Mouse (Mus musculus): ENCODE measurements at regions not wholly inside any gene's neighbourhood (a gene's known extent, or its start where the extent isn't known, plus 50 kb on each side); places are given as distances from the start of the nearest gene placed in this dataset.

GRCm38 (mm10) chr3:147098065-147098580, 246.0 kb downstream of the Ttll7 start:
- DNase-seq: no peak

DNA sequence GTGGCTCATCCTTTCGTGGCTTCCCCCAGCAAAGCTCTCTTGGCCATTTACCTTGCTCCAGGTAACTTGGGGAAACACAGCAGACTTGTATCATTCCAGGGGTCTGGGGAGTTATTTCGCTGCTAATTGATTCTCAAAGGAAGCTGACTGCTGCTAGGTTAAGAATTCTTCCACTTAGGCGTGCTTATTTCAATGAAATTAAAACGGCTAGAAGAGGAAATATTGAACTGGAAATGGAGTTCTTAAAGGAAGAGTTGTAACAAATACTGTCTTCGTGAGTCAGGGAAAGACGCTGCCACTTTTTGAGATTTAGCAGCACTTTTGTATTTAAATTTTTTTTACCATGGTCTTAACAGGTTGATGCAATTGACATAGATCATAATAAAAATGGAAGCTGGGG, 246.4 kb downstream of the Ttll7 start:
- DNase-seq: no peak

GRCm38 (mm10) chr3:147099143-147099713, 247.1 kb downstream of the Ttll7 start:
- DNase-seq: no peak

GRCm38 (mm10) chr3:147101053-147101764, 249.0 kb downstream of the Ttll7 start:
- no peak for DNase-seq

DNA sequence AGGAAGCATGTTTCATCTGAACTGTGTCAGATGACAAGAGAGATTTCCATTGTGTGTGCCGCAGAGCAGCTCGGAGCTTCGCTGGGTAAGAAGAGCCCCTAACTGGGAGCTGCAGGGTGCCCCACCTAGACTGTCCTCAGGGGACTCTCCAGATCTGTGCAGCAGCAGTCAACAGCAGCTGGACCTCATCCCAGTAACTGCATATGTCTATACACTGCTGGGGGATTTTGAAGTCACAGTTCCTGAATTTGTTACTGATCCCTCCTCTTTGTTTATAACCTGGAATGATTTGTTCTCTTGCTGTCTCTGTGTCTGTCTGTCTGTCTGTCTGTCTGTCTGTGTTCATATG, 249.6 kb downstream of the Ttll7 start:
- no peak for DNase-seq

DNA sequence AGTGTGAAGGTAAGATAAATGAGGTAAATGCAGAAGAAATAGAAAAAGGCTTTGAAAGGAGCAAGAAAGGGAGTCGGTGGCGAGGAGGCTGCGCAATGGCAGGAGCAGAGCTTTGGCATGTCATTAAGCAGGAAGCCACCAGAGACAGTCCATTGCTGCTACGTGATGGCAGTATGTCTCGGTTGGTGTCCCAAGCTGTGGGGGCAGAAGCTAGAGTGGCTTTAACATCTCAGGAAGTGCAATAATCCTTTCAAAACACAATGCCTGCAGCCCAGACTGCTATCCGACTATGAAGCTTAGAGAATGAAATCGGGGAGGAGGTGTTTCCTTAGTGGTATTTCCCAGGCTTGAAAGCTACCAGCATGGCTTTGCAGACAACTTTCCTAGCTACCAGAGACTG, 251.3 kb downstream of the Ttll7 start:
- no peak for DNase-seq

DNA sequence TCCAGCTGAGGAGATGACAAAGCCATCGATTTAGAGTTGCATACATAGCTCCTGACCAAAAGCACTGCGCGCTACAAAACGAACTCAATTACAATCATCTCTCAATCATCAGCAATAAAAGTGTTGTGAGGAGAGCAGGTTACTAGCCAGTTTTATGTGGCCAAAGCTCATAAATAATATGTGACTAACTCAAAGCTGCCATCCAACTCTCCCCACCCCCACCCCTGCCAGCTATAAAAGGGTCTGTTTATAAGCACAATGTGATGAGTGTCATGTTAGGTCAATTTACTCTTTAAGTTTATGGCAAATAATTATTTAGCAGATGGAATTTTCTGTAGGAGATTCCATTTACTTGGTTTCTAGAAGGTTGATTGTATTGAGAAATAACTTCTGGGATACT, 265.4 kb downstream of the Ttll7 start:
- DNase-seq: no peak

DNA sequence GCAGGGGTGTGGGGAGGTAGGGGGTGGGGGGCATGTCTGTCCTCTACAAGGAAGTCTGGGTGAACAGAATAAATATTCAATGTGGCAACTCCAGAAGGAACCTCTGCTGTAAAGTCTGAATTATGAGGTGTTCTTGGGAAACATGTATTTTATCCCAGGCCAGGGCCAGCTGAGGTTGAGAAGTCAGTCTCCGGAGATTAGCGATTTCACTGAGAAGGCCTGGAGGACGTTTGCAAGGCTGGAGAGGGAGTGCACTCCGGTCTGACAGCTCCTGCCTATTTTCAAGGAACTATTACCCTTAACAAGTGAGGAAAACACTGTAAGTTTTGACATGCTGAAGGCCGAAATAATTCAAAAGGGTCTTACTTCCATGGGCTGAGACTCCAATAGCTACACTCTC, 265.9 kb downstream of the Ttll7 start:
- no peak for DNase-seq

- no peak for DNase-seq
These were observed 266.5 kb downstream of the Ttll7 start for GRCm38 (mm10) chr3:147118622-147119021.

- DNase-seq: no peak
These were observed 269.7 kb downstream of the Ttll7 start for GRCm38 (mm10) chr3:147121826-147122225.

DNA sequence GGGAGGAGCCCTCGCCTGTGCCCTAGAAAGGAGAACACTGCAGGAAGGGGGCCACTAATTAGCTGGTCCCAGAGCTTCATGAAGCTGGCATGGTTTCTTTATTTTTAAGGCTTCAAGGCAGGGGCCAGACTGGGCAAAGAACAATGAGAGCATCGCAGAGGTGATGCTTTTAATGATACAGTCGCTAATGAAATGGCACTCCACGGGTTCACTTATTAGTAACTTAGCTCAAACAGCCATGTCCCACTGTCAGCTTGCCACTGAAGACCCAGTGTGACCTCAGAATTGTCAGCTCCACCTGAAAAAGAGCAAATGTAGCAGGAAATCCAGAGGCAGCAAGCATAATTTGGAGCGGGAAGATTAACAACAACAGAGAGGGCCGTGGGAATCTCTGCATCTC, 275.6 kb downstream of the Ttll7 start:
- no peak for DNase-seq

GRCm38 (mm10) chr3:147132830-147133229, 280.7 kb downstream of the Ttll7 start:
- DNase-seq: no peak

DNA sequence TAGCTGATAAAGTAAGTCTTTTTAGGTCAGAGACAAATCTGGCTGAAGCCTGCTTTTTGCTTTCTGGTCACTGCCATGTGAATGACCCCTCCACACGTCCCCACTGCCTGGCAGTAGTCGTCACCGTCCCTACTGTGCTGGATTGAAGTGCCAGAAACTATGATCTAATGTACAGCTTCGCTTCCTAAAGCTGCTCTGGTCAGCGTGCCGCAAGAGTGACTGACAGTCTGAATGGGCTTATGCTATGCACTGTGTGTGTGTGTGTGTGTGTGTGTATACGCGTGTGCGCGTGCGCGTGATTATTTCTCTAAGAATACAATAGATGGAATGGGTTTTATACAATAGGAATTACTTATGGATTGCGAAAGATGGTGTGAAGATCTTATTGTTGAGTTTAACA, 281.2 kb downstream of the Ttll7 start:
- no peak for DNase-seq

- DNase-seq: no peak
These were observed 288.2 kb downstream of the Ttll7 start for GRCm38 (mm10) chr3:147140414-147140813.

GRCm38 (mm10) chr3:147153456-147153855, 301.3 kb downstream of the Ttll7 start:
- DNase-seq: no peak

- DNase-seq: no peak
These were observed 301.8 kb downstream of the Ttll7 start for GRCm38 (mm10) chr3:147153998-147154397.

GRCm38 (mm10) chr3:147163126-147163525, 311.0 kb downstream of the Ttll7 start:
- no peak for DNase-seq

DNA sequence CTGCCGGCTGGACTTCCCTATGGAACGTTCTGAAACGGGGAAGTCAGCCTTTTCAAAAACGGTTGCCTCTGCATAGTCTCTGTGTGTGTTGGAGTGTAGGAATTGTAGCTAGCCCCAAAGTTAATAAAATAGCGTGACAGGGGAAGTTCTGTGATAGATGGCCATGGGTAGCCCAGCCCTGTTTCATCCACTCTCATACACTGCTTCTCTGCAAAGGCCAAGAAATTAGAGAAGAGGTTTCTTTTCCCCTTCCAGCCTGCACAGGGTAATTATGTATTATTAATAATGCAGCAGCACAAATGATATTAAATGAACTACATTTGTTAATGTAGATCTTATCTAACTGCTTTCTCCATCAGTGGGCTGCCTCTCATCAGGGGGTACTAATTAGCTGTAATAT, 311.4 kb downstream of the Ttll7 start:
- DNase-seq: no peak

DNA sequence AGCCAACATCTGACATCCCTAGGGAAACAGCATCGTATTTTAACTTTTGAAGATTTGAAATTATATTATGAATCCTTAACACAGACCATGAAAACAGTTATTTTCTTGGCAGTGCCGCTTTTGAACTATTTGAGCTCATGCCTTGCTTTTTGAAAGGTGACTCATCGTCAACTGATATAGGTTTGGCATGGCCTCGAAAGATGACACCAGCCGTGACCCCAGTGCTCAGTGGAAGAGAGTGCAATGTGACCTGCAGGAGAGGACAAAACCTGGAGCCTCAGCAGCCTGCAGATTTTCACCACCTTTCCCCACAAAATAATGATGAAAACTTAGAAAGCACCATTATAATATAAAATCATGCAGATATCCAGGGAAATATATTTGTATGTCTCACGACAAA, 312.8 kb downstream of the Ttll7 start:
- no peak for DNase-seq

GRCm38 (mm10) chr3:147166555-147166954, 314.4 kb downstream of the Ttll7 start:
- DNase-seq: no peak

DNA sequence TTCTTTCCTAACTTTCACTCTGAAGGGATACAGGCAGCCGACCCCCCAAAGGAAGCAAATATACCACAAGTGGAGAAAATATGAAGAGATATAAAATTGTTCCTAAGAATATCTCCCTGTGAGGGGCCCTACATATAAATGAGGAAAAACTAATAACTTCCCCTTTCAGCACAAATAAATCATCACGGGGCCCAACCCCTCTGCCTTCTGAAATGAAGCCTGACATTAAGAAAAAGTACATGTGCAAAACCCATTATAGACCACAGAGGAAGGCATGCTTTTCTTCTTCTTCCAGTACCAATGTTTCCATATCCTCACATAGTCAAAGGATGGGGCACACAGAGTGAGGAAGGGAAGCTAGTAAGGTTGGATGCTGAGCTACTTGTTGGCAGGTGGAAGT, 317.0 kb downstream of the Ttll7 start:
- no peak for DNase-seq

- no peak for DNase-seq
These were observed 317.9 kb downstream of the Ttll7 start for GRCm38 (mm10) chr3:147170106-147170505.

DNA sequence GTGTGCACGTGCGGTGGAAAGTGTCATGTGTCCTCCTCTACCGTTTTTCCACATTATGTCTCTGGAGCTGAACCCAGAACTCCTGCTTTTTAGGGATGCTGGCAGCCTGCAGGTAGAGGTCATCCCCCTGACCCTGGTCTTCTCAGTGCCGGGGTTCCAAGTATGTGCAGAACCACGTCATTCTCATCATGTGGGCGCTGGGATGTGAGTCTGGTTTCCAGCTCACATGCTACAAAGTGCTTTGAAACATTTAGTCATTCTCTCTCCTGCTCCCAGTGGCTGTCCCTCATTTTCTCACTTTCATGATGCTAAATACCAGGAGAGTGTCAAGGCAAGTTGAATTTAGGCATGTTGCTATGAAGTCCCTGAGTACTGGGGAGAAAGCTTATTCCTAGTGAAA, 326.6 kb downstream of the Ttll7 start:
- DNase-seq: no peak

- DNase-seq: no peak
These were observed 328.5 kb downstream of the Ttll7 start for GRCm38 (mm10) chr3:147180711-147181110.

All from right cerebral cortex, postnatal 25 days (tissue).